Mouse (Mus musculus) E14TG2a.4 (cell line): Measurements from ENCODE around the gene Nrxn1.

ENCODE experiments used
- CTCF ChIP-seq: conservative IDR thresholded peaks from 2 replicates; pipeline ENCODE4 v1.5.1; 2014; ENCODE audit warnings: low read length
- POU5F1 ChIP-seq: IDR thresholded peaks from 2 replicates; pipeline ENCODE4 v1.6.1; 2014; ENCODE audit warnings: low read length, borderline replicate concordance

DNA sequence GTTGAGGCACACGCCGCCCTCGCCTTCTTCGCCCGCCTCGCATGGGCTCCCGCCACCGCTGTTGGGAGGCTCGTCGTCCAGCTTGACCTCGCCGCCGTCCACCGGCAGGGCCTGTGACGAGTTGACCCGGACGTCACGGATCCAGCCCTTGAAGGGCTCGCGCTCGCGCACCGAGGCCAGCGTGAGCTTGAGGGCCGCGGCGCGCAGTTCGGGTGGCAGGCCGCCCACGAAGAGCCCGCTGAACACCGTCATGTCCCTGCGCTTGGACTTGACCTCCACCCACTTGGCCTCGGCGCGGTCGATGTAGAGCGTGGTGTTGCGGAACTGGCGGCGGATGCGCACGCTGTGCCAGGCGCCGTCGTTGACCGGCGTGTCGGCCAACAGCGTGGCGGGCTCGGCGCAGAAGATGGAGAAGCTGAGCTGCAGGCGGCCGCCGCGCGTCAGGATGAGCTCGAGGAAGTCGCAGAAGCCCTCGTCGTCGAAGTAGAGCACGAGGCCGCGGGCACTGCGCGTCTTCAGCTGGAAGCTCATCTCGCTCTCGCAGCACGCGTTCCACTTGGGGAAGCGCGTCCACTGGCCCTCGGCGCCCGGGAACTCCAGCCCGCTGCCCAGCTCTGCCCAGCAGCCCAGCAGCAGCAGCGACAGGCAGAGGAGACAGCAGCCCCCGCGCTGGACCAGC is 4.7 kb downstream of the Nrxn1 start:
- TF ChIP-seq CTCF, result no peak
- TF ChIP-seq POU5F1, result no peak
